Mouse (Mus musculus) CH12.LX (cell line): ENCODE measurements around the gene Hcn4. TPM values are rescaled to one million over a fixed set of nuclear protein-coding genes. Genes with fewer than 3 reads are reported as not detected.

Experiments
- CHD2 ChIP-seq: IDR thresholded peaks from 2 replicates; pipeline ENCODE4 v1.6.1; 2011; ENCODE audit warnings: low read length, improper control_type of control experiment
- CTCF ChIP-seq, 2 experiments: IDR thresholded peaks in 1 of 2; conservative IDR thresholded peaks in 1 of 2; 2 replicates each; pipeline ENCODE4 v1.5.1; 2011 to 2012; ENCODE audit warnings: low read depth in 2 of 2, low read length in 2 of 2, improper control_type of control experiment in 1 of 2, inconsistent platforms in 1 of 2, mild to moderate bottlenecking in 1 of 2, moderate library complexity in 1 of 2
- E2F4 ChIP-seq: IDR thresholded peaks from 2 replicates; pipeline ENCODE4 v1.6.1; 2011; ENCODE audit warnings: low read depth, low read length, improper control_type of control experiment; ENCODE audit not compliant: insufficient replicate concordance
- GABPA ChIP-seq: IDR thresholded peaks from 2 replicates; pipeline ENCODE4 v1.6.1; 2012; ENCODE audit warnings: low read depth, low read length, improper control_type of control experiment, inconsistent platforms; ENCODE audit not compliant: insufficient replicate concordance
- NRF1 ChIP-seq: IDR thresholded peaks from 2 replicates; pipeline ENCODE4 v1.6.1; 2014; ENCODE audit warnings: low read depth, mild to moderate bottlenecking, inconsistent platforms, low read length, improper control_type of control experiment, moderate library complexity
- SIN3A ChIP-seq: IDR thresholded peaks from 2 replicates; pipeline ENCODE4 v1.6.1; 2012; ENCODE audit warnings: low read length, improper control_type of control experiment, inconsistent platforms
- ZMIZ1 ChIP-seq: IDR thresholded peaks from 2 replicates; pipeline ENCODE4 v1.6.1; 2012; ENCODE audit warnings: low read depth, mild to moderate bottlenecking, inconsistent platforms, low read length, improper control_type of control experiment
- polyA plus RNA-seq: library from polyadenylated mRNA; unstranded; fragments of >175 nt; gene quantifications from 2 replicates; pipeline ENCODE4 v1.2.1, GENCODE M21; 2012; ENCODE audit warnings: low read depth; ENCODE audit not compliant: insufficient read length
- total RNA-seq, 2 experiments: library from RNA; depleted of rRNA; stranded (reverse); fragments of 300-350 nt in 1 of 2; fragments of >200 nt in 1 of 2; gene quantifications; 2 replicates each; pipeline ENCODE4 v1.2.3; 2012 to 2014

The Hcn4 gene
- total and polyA plus RNA-seq, 3 experiments = 0.04 TPM; not detected in 2

DNA sequence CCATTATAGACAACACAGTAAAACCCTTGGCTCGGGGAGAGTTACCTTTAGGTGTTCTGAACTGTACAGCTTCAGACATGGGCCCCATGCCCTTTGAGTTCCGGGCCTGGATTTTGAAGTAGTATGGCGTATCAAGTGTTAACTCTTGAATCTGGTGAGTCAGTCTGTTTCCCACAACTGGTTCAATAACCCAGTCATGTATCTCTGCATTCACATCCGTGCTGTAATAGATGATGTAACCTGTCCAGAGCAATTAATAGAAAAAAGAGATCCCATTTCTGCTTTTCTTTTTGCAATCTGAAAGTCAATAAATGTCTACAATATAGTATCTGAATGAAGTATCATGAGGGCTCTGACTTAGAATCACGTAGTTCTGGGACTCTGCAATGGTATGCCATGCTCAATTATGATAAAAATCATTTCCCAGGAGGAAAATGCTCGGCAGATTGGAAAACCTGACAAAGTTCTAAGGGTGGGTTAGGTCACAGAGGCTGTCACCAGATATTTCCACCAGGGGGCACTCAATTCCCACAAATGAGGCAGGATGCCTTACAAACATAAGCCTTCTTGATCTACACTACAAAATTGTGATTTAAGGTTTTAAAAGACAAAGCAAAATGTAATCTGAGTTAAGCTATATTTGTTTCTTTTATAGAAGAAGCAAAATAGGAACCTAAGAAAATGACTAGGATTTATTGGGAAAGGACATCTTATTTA is 79.8 kb downstream of the Hcn4 start (continued):
- TF ChIP-seq NRF1 (no peak), GABPA (no peak), CHD2 (no peak), CTCF (conservative IDR thresholded peaks at IDR 0.05 in 1 of 2, IDR thresholded peaks at IDR 0.05 in 1 of 2; ENCODE audit: low read depth in 2 of 2, low read length in 2 of 2) (peak; percentile 40 to 92; a peak in 3 of 4 replicates), E2F4 (no peak), SIN3A (no peak), ZMIZ1 (no peak)

Other genes starting within 250 kb of the Hcn4 start
- gene Nptn, start 241.2 kb upstream of the Hcn4 start, total RNA-seq (2012; rRNA removed) = 48.4 and 62.4 TPM in 2 replicates
- 172 and 175 TPM in 2 replicates for gene Nptn, start 241.2 kb upstream of the Hcn4 start, total RNA-seq (2014; rRNA removed)
- 118 and 184 TPM in 2 replicates for gene Nptn, start 241.2 kb upstream of the Hcn4 start, polyA plus RNA-seq
- gene Rec114, start 79.4 kb upstream of the Hcn4 start, total RNA-seq (2012; rRNA removed) = not detected in 2 replicates
- gene Rec114, start 79.4 kb upstream of the Hcn4 start, total RNA-seq (2014; rRNA removed) = not detected in 2 replicates
- 0.69 and 1.2 TPM in 2 replicates for gene Rec114, start 79.4 kb upstream of the Hcn4 start, polyA plus RNA-seq
- gene Neo1, start 213.0 kb downstream of the Hcn4 start, total RNA-seq (2012; rRNA removed) = 0.76 and 0.85 TPM in 2 replicates
- gene Neo1, start 213.0 kb downstream of the Hcn4 start, total RNA-seq (2014; rRNA removed) = 1.4 and 1.5 TPM in 2 replicates
- 1.5 and 2.1 TPM in 2 replicates for gene Neo1, start 213.0 kb downstream of the Hcn4 start, polyA plus RNA-seq